Mouse (Mus musculus) cerebellum, adult 2 months (tissue): ENCODE measurements around the gene Cxadr.

Experiments used
- CTCF ChIP-seq: fragments of 200-500 bp; IDR thresholded peaks from 2 replicates; pipeline ENCODE4 v1.5.1; 2011; ENCODE audit warnings: low read depth, mild to moderate bottlenecking, control low read depth, low read length, moderate library complexity, borderline replicate concordance; ENCODE audit not compliant: insufficient read depth
- POLR2A ChIP-seq: fragments of 200-500 bp; IDR thresholded peaks from 2 replicates; pipeline ENCODE4 v1.6.1; 2011; ENCODE audit warnings: low read length, control low read depth, borderline replicate concordance; ENCODE audit not compliant: insufficient read depth

GRCm38 (mm10) chr16:78346662-78347327, 45.5 kb downstream of the Cxadr start:
- no peak for TF ChIP-seq POLR2A
- no peak for TF ChIP-seq CTCF
